Mouse (Mus musculus) cerebellum, adult 11 months (tissue): ENCODE data around the gene Mzf1.
"Not testable (repeated sequence)": the region's sequence is repeated elsewhere in the genome, so short reads cannot be mapped to it uniquely, and the experiment has no call there.

Experiments
- DNase-seq: peaks from one replicate; pipeline ENCODE4 v3.0.0; 2022

Mzf1 gene

DNA sequence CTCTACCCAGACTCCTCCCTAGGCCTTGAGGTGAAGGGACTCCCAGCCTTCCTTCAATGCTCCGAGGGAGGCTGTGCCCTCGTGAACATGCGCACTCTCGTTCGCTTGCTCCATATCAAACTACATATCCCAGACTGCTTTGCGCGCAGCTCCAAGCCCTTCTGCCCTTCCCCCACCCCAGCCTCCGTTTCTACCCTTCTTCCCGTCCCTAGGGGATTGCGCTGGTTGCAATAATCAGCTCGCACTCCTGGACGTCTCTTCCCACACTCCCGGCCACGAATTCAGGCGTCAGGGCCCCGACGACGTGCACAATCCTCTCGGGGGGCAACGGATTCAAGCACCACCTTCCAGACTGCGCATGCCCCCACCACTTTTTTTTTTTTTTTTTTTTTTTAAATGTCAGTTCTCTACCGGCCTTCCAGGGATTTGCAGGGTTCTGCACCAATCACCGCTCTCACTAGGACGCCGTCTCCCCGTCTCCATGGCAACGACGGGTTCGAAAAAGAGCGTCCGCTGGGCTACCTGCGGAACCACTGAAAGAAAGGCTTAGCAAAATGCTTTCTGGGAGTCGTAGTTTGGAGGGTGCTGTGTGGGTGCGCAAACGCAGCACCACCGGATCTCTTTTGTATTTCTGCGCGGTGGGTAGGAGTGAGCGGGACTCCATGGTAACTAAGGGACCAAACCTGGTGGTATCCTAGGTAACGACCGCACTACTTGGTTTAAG lies at the start of gene Mzf1:
Mzf1 (minus strand) TSS at position 478 of the 724 bp plus-strand sequence.
- DNase-seq, result peak; percentile 94

DNA sequence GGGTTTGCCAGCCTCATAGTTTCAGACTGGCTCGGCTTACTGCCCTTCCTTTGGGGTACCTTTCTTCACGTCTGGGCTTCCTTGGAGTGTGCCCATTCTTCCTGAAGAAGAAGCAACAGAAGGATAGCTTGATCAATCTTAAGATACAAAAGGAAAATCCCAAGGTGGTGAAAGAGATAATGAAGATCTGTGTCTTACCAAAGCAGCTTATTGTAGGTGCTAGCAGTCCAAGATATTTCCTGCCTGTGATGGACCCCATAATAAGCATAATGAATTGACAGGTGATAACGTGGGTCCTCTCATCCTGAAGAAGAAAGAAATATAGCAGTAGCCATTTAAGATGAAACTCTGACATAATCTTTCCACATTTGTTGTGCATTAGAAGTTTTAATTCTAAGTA lies 40.5 kb upstream of the Mzf1 start, which contains the start of gene Vmn1r85:
Vmn1r85 (minus strand) TSS at position 101 of the 400 bp plus-strand sequence.
- no peak for DNase-seq

DNA sequence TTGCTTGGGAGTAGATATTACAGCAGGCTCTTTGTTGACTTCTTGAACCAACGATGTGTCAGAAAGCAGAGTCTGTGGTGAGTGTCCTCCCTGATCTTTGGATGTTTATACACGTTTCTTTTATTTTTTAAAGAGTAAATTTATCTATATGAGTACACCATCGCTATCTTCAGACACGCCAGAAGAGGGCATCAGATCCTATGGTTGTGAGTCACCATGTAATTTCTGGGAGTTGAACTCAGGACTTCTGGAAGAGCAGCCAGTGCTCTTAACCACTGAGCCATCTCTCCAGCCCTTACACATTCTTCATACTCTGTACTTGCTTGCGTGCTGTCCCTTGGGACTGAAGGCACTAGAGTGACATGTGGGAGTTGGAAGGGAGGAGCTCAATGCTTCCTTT lies 17.7 kb upstream of the Mzf1 start:
- DNase-seq, result no peak

DNA sequence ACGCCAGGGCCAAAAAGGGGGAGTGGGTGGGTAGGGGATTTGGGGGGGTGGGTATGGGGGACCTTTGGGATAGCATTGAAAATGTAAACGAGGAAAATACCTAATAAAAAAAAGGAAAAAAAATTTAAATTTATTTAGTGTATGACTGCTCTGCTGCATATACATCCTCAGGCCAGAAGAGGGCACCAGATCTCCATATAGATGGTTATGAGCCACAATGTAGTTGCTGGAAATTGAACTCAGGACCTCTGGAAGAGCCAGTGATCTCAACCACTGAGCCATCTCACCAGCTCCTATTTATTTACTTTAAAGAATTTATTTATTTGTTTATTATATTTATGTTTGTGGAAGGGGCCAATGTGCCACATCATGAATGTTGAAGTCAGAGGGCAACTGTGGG lies 8.8 kb upstream of the Mzf1 start:
- DNase-seq, result not testable (repeated sequence)

DNA sequence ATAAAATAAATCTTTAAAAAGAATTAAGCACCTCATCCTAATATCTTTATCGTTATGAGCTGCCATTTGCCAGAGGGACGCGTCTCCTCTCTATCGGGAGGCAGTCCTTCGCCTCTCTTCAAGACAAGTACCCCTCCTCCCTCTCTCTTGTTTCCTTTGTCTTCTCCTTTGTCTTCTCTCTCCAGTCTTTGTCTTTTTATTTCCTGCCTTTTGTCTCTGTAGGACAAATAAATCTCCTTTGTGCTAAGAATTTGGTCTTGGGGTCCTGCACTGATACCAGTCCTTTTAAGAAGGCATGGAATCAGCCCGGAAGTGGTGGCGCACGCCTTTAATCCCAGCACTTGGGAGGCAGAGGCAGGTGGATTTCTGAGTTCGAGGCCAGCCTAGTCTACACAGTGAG lies 5.0 kb upstream of the Mzf1 start:
- no peak for DNase-seq

DNA sequence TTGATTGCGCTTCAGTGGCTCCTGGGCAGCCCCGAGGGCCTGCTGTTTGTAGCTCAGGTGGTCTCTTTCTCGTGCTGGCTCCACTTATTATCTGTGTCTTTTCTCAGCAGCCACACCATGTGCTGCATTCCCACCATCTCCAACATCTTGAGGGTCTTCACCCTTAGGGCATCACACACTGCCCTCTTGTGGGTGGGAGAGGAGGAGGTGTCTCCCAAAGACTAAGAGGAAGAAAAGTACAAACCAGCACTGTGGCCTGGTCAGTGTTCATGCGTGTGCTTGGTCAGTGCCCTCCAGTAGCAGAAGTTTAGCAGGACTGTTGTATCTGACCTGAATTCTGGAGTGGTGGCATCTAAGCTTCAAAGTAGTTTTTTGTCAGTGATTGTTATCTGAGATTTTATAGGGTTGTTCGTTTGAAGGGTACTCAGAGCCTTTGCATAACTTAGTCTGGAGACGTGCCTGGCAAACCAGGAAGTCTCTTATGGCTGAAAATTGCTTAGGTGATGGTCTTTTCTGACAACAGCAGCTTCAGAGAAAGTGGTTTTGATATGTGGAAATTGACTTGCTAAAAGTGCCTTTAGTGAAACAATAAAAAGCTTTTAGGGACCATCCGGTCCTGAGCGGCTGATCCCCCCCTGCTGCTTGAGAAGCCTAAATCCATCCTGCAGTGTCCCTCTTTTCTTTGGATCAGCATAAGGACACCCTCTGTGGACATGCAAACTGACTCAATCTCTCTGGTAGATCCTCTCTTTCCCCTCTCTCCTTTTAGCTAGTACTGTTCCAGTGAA lies 2.5 kb upstream of the Mzf1 start:
- DNase-seq, result no peak

DNA sequence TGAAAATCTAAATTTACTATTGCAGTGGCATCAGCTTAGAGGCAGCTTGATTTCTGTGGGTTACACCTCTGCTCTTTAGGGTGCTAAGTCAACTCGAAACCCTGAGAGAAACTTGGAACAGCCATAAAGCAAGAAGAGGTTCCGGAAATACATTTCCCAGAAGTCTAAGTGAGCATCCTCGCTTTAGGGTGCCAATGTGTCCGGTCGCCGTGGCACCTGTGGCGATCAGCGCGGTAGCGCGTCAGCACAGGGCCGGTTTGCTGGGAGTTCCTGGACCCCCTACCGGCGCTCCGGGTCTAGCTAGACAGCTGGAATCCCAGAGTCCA lies 640 bp downstream of the Mzf1 start:
- no peak for DNase-seq

DNA sequence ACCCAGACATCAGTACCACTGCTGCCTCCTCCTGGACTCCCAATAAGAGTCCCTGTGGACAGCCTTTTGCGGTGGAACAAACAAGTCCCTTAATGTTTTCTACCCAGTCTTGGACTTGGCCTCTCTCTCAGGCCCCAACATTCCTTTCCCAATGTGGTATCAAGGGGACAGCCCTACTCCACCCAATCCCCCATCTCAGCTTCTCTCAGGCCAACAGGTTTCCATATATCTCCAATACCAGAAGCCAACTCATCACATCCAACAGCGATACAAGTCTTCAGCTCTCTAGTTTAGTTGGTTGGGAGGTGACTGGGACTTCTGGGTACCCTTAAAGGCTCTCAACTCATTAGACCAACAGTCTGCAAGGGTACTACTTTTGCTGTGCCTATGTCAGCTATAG lies 1.1 kb downstream of the Mzf1 start:
- DNase-seq, result peak; percentile 25

DNA sequence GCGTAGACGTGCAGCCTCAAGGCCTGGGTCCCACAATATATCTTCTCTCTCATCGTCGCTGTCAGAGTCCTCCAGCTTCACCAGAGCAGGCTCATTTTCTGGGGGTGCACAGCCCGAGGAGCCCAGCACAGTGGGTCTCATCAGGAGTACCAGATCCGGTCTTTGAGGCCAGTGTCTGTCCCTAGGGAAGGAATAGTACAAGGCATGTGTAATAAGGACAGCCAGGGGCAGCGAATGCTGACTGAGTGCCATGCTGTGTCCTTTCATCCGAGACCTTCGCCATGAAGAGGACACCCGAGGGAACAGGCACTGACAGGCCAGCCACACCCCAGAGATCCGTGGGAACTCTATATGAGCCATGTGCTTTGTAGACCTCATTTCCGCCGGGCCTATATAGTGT lies 1.6 kb downstream of the Mzf1 start:
- DNase-seq, result peak; percentile 34

DNA sequence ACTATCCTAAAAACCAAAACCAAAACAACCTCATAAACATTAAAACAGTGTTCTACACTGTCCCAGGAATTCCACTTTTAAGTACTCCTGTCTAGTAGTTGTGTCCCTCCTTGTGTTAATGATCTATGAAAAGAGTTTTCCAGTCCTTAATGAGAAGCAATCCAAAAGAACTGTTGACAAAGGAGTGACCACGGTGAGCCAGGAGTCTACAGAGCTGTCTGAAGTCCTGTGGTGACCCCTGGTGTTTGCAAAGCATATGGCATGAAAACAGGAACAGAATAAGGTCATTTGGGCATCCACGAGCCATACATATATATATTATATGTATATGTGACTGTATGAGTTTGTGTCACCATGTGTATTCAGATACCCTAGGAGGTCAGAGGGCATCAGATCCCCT lies 8.5 kb downstream of the Mzf1 start:
- DNase-seq, result peak; percentile 54

DNA sequence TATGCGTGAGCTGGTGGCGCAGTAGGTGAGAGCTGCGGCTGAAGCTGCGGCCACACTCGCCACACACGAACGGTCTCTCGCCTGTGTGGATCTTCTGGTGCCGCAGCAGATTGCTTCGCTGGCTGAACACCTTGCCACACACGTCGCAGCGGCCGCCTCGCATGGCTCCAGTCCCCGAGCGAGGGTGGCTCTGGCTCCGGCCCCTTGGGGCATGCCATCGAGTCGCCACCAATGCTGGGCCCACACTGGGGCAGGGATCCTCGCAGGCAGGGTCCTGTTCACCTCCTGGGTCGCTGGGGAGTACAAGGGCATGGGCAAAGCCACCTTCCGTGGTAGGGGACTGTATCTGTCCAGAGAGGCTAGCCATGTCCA lies 10.3 kb downstream of the Mzf1 start:
- no peak for DNase-seq

DNA sequence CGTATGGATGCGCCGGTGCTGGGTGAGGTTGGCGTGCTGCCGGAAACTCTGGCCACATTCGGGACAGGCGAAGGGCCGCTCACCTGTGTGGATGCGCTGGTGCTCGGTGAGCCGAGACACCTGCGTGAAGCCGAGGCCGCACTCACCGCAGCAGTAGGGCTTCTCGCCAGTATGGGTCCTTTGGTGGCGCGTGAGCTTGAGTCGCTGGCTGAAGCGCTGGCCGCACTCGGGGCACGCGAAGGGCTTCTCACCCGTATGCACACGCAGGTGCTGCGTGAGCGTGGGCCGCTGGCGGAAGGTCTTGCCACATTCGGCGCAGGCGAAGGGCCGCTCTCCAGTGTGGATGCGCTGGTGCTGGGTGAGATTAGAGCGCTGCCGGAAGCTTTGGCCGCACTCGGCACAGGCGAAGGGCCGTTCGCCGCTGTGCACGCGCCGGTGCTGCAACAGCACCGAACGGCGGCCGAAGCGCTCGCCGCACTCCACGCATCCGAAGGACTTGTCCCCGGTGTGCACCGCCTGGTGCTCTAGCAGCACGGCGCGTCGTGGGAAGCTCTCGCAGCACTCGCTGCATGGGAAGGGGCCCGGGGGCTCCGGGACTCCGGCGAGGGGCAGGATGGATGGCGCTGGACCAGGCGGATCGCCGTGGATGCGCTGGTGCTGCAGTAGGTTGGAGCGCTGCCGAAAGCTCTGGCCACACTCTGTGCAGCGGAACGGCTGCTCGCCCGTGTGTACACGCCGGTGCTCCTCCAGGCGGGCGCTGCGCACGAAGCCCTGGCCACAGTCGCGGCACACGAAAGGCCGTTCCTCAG lies 10.9 kb downstream of the Mzf1 start:
- peak; percentile 79 for DNase-seq

DNA sequence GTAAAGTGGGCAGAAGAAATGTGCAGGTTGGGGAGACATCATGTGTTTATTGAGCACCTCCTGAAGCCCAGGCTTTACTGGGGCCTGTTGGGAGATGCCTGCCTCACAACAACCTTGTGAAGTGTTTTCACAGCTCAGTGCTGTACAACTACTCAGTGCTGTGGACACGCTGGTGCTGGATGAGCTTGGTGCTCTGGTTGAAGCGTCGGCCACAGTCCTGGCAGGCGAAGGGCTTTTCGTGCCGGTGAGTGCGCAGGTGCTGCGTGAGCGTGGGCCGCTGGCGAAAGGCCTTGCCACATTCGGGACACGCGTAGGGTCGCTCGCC lies 11.5 kb downstream of the Mzf1 start:
- DNase-seq, result no peak

DNA sequence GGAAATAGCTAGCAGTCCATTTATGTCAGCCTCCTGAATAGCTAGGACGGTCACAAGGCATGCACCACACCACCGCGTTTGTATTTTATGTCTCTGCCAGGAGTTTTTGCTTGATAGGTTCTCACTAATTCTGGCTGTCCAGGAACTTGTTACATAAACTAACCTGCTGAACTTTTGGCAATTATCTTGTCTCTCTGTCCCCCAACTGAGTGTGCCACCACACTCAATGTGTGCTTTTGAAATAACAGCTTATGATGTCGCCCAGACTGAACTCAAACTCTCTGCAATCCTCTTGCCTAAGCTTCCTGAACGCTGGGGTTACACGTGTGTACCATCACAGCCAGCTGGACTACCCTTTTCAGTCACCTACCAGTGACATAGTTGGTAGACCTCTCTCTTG lies 12.1 kb downstream of the Mzf1 start:
- peak; percentile 17 for DNase-seq

DNA sequence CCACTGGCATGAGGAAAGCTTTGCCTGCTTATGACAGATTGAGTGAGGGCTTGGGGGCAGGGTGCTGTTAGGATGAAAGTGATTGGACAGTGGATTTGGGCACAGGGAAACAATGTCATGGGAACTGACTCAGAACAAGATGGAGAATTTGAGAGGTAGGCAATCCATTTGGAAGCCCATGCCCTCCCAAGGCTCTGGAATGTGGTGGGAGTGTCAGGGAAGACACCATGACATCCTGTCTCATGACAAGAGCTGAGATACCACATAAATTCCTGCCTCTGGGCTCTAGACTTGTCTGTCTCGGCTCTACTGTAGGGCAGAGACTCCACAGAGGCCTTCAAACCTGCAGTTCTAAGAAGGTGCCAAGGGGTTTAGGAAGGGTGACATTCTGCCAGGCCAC lies 13.3 kb downstream of the Mzf1 start:
- DNase-seq, result no peak

DNA sequence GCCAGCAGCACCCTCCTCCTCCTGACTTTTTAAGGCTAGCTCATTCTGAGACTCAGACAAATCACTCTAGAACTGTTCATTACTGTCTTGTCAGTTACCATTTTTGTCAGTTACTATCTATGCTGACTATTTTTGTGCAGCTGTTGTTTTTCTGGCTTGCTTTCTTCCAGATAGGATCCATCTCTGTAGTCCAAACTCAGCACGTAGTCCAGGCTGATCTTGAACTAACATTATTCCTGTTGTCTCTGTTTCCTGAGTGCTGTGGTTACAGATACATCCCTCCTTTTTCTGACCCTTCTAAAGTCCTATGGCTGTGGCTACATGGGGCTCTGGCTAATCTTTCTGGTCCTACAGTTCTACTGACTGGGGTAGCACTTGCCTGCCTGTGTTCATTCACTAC lies 15.4 kb downstream of the Mzf1 start:
- DNase-seq, result no peak

DNA sequence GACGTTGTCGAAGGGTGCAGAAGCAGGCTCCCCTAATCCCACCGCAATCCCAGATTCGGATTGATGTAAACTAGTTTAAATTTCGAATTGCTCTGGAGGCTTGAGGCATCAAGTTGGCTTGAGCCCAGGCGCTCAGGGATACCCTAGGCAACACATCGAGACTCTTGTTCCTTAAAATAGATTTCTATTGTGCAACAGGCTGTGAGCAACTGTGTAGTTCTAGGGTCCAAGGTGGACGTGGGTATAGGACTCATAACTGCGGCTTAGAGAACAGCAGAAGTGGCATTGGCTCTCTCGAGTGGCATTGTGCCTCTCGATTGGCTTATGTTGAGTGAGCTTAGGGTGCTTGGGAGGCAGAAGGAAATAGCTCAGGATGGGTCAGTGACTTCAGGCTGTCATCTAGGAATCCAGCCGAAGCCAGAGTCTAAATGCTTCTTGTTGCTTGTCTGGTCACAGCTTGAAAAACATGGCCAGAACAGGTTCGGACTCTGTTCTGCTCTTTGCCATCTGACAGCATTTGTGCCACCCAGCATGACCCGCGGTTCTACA lies 15.9 kb downstream of the Mzf1 start:
- no peak for DNase-seq

DNA sequence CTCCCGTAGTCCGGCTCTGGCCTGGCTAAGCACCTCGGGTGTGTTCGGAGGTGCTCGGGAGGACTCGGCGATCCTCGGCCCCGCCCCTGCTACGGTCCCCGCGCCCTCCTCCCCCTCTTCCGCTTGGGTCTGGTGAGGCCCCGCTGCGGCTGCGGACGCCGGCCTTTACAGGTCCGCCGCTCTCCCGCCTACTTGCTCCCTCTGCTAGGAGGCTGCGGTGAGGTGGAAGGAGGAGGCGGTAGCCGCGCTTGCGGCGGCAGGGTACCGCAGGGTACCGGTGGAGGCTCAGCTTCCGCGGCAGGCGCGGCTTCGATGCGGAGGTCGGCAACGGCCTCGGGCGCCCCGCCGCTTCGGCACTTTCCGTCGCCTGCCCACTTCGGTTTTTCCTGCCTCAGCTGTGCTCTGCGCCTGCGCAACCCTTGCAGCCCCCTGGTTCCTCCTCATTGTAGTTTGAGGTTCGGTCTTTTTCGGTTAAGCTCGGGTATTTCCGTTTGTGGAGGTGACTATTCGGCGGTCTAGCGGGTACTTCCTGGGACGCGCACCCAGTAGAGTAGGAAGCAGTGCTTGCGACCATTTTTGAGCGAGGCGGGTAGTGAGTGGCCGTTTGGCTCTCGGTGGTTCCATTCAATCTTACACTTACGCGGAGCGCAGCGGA lies 16.5 kb downstream of the Mzf1 start, which contains the start of gene Ube2m:
Ube2m (minus strand) TSS at position 375 of the 655 bp plus-strand sequence.
- DNase-seq, result peak; percentile 98

DNA sequence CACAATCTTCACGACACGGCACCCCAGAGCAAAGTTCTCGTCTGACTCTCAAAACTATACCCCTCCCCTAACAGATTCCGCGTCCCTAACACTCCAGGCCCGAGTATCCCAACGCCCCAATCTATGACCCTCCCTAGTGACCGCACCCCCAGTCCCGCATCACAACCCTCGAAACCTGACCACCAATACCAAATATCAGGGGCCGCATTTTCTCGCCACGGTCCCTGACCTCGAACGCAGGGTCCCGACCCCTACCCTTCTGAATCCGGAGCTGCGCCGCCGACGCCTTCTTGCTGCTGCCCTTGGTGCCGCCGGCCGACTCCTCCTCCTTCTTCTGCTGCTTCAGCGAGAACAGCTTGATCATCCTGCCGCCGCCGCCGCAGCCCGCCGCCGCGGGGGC lies 17.2 kb downstream of the Mzf1 start:
- no peak for DNase-seq

DNA sequence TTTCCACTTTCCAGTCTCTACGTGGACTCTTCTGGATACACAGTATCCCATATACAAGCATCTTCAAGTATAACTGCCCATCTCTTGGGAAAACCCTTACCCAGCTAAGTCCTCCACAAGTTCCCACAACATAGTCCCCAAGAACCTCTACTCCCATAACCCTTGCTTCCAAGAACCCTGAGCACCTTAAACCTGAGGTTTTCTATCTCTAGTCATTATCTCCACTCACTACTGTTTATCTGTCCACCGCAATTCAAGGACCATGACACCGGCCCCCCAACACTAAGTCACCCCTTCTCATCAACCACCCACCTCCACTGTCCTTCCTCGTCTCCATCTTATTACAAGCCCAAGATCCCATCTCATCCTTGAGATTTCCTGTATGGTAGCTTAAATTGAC lies 17.8 kb downstream of the Mzf1 start:
- DNase-seq, result no peak

DNA sequence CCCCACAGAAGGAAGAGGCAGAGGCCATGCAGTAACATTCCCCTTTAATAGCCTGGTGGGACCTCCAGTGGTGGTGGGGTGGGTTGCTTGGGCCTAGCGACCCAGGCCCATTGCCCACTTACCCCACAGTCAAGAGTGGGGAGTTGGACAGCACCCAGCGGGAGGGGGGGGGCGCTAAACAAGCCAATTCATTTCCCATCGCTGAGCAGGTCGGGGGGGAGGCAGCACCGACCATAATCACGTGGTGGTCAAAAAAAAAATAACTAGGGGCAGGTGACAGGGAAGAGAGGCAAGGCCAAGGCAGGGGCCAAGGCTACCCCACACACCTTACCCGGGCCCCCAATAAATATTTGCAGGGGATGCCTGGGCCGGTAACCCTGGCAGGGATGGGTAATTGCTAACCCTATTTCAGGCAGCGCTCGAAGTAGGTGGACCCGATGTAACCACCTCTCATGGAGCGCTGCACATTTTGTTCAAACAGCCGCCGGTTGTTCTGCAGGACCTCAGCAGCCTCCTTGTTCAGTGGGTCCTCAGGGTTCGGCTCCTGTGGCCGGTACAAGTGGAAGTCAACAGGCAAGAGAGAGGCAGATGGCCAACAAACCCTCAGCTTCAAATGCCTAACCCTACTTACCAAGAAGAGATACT lies 19.2 kb downstream of the Mzf1 start:
- peak; percentile 66 for DNase-seq
